Mouse (Mus musculus) naive thymus-derived CD4-positive, alpha-beta T cell, adult 2 months (primary cell): ENCODE data around the gene Chn1.

ENCODE experiments used
- DNase-seq: peaks from one replicate; pipeline ENCODE4 v3.0.0-alpha.2; 2011; ENCODE audit warnings: low read depth

Chn1 gene

DNA sequence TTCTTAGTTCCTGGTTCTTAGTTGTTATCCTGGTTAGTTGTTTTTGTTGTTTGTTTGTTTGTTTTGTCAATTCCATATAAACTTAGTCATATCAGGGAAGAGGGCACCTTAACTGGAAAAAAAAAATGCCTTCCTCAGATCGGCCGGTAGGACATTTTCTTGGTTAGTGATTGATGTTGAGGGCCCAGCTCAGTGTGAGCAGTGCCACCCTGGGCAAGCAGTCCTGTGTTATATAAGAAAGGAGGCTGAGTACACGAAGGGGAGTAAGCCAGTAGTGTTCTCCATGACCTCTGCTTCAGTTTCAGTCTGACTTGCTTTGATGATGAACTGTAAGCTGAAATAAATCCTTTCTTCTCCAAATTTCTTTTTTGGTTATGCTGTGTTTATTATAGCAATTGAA is 138.8 kb downstream of the Chn1 start:
- no peak for DNase-seq

GRCm38 (mm10) chr2:73631816-73632215 is 143.3 kb downstream of the Chn1 start:
- DNase-seq, result no peak

DNA sequence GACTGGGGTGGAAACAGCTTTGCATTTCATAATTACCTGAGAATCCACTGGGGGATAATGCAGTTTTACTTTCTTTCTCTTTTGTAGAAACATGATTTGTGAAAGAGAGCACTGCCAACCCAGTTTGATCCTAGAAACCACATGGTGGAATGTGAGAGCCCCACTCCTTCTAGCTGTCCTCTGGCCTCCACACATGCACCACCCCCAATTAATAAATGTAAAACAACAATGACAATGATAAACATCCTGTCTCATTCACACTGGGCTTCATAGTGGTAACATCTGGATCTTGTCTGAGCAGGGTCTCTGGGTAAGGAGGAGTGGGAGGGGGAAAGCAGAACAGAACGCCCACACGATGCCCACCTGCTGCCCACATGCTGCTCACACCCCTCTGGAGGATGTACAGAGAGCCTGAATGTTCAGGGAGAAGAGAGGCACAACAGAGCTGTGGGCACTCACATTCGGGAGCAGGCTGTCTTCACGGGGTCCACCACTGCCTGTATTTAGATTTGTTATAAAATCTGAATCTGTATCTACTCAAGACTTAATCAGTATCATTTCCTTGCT is 156.6 kb downstream of the Chn1 start:
- no peak for DNase-seq

GRCm38 (mm10) chr2:73616434-73617057 is 158.6 kb downstream of the Chn1 start:
- DNase-seq, result no peak

DNA sequence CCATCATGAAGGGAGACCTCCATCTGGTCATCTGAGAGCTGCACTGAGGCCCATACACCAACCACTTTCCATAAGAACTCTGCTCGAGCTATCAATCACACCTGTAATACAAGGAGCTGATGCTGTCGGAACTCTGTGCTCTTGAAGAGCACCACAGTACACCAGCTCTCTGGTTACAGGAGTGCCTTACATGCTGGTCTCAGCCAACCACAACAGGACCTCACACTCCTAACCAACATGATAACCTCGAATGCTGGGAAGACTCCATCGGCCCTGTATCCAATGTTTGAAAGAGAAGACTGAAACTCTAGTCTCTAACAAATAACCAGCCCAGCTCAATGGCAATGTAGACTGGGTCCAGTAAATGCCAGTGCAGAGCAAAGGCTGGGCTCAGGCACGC is 159.7 kb downstream of the Chn1 start:
- DNase-seq, result no peak

DNA sequence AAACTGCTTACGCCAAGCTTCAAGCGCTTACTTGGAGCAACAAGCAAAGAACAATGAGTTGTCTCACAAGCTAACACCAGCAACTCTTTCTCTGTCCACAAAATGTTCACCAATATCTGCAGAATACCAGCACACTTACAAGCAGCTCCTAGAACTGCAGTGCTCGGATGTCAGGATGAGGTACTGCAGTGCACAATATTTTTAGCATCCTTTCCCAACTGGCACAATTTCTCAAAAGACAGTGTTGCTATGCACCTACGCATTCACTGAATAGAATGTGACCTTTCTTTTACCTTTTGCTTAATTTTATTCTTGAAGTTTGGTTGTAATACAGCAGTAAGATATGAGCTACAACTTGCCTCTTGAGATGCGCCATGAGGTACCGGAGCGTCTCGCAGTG is 160.8 kb downstream of the Chn1 start:
- no peak for DNase-seq

DNA sequence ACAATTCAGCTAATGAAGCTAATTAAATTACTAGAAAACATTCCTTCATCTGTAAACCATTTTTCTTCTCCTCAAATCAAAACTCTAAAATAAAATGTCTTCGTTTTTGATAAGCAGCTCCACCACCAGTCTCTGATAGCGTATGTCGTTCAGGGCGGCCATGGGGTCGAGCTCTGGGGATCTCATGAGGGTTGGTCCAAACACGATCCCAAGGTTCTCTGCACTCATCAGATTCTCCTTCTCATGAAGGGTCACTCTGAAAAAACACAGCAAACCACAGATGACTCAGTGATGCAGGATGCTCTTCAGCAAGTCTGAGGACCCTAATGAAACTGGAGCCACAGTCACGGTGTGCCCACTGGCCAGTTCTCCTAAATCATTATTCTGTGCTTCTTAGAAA is 162.2 kb downstream of the Chn1 start:
- no peak for DNase-seq

GRCm38 (mm10) chr2:73612367-73612914 is 162.7 kb downstream of the Chn1 start:
- DNase-seq, result no peak

DNA sequence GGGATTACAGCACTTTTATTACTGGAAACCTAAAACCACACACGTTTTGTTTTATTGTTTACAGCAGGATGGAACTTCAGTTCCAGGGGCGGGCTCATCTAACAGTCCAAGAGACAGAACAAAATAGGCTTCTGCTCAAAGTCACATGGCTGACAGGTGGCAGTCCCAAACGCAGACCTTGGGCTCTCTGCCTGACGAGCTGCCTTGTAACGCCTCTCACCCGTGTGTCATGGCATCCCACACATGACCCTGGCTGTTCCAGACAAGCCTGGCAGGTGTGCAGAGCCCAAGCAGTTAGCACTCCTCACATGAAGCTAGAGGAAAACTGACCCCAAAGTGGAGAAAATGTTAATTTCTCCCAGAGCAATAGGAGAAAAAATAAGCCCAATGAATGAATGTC is 163.3 kb downstream of the Chn1 start:
- no peak for DNase-seq

- no peak for DNase-seq
Measured at GRCm38 (mm10) chr2:73609724-73610210, 165.4 kb downstream of the Chn1 start.

DNA sequence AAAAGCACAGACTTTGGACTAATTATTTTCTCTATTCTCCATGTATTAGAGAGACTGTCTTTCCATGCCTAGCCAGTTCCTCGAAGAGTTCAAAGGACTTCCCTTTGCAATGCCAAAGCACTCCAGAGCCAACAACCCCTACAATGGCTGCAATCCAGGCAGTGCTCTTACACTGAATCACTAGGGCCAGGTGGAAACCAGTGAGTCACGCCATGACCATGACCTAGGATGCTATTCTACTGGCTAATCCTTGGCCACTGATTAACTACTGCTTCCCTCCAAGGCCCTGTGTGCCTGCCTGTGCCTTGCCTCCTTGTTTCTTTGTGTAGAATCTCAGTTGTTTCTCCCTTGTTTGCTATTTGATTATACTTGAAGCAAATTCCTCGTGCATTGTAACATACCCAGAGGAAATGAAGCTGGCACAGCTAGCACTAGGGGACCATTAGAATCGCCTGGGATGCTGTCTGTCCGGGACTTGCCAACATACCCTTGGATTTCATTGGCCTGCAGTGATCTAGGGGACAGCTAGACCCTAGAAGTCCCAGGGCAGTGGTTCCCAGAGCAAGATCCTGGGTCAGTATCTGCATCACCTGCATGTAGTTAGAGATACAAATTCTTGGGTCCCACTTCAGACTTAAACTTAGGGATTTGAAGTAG is 166.0 kb downstream of the Chn1 start:
- DNase-seq, result no peak

GRCm38 (mm10) chr2:73608391-73608790 is 166.8 kb downstream of the Chn1 start:
- DNase-seq, result no peak

- DNase-seq, result no peak
Measured at GRCm38 (mm10) chr2:73607609-73608008, 167.5 kb downstream of the Chn1 start.

GRCm38 (mm10) chr2:73607146-73607545 is 168.0 kb downstream of the Chn1 start:
- no peak for DNase-seq

DNA sequence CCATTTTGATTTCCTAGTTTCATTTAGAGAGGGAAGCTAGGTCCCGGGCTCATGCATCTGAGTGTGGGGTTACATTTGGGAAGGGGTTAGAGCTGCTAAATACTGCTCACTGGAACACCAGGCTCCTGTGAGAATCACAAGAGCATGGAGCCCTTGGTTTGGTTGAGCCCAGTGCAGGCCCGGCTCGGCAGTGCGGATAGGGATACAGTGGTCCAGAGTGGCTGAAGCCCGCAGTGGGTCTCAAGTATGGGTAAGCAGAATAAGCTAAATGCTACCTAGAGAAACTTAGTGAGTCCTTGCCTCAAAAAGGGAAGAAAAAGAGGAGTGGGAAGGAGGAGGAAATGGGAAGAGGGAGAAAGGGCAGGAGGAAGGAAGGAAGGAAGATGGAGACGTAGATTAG is 168.5 kb downstream of the Chn1 start:
- no peak for DNase-seq

- no peak for DNase-seq
Measured at GRCm38 (mm10) chr2:73605077-73605476, 170.1 kb downstream of the Chn1 start.

- no peak for DNase-seq
Measured at GRCm38 (mm10) chr2:73604579-73604978, 170.6 kb downstream of the Chn1 start.

- DNase-seq, result no peak
Measured at GRCm38 (mm10) chr2:73600650-73601049, 174.5 kb downstream of the Chn1 start.

DNA sequence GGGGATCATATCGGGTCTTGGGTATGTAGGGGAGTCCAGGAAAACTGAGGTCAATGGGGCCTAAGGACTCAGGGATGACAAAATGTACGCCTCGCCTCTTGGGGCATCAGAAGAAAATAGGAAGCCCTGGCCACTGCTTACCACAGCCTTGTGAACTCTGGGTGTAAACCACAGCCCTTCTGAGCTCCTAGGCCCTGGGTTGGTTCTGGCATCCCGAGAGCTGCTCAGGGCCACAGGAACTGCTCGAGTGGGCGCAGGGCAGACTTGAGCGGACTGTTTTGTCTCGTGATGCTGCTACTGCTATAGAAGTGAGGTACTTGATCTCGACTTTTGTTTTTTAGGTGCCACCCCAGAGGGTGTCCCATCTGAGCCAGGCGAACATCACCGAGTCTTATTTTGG is 177.4 kb downstream of the Chn1 start:
- no peak for DNase-seq

- DNase-seq, result no peak
Measured at GRCm38 (mm10) chr2:73596786-73597185, 178.4 kb downstream of the Chn1 start.

- DNase-seq, result no peak
Measured at GRCm38 (mm10) chr2:73596326-73596725, 178.8 kb downstream of the Chn1 start.

DNA sequence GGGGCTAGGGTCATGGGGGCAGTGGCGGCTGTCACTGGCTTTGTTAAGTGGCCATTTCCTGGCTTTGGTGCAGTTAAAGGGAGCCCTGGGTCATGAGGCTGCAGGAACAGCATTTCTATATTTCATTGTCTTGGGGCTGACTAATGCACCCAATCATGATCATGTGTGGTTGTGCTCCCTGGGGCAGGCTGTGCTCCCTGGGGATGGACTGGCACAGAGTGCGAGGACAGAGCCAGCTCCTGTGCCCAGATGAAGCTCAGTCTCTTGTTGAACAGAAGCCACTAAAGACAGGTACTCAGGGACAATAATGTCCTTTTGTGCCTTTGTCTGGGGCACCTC is 182.1 kb downstream of the Chn1 start:
- no peak for DNase-seq
